Mouse (Mus musculus) liver, postnatal 0 days (tissue): Measurements from ENCODE around the gene Filip1. TPM values are rescaled to one million over a fixed set of nuclear protein-coding genes. Genes with fewer than 3 reads are reported as not detected.

ENCODE experiments used
- ATAC-seq: fragments of 200-750 bp; cut with Nextera tagmentation; 2 replicates; pipeline ENCODE4 v1.8.0; 2017; ENCODE audit warnings: mild to moderate bottlenecking, moderate library complexity
- DNase-seq: peaks from one replicate; pipeline ENCODE4 v3.0.0-alpha.2; 2016
- H3K27ac ChIP-seq: fragments of 300-500 bp; sonication (generic); 2 replicates; pipeline ENCODE4 v1.5.1; 2014; ENCODE audit warnings: antibody characterized with exemption, moderate library complexity, mild to moderate bottlenecking, low read depth
- H3K27me3 ChIP-seq: fragments of 300-500 bp; sonication (generic); 2 replicates; pipeline ENCODE4 v1.6.1; 2014; ENCODE audit warnings: low read length, control low read depth, mixed read lengths; ENCODE audit not compliant: insufficient read depth
- H3K36me3 ChIP-seq: fragments of 300-500 bp; sonication (generic); replicated peaks from 2 replicates; pipeline ENCODE4 v1.6.1; 2014; ENCODE audit warnings: mild to moderate bottlenecking, control low read depth, low read length, moderate library complexity, mixed read lengths; ENCODE audit not compliant: insufficient read depth
- H3K4me1 ChIP-seq: fragments of 300-500 bp; sonication (generic); 2 replicates; pipeline ENCODE4 v1.6.1; 2014; ENCODE audit warnings: antibody characterized with exemption, mild to moderate bottlenecking, control low read depth; ENCODE audit not compliant: insufficient read depth
- H3K4me2 ChIP-seq: fragments of 300-500 bp; sonication (generic); 2 replicates; pipeline ENCODE4 v1.6.1; 2014; ENCODE audit warnings: low read depth, mild to moderate bottlenecking, low read length, moderate library complexity, mixed read lengths
- H3K4me3 ChIP-seq: fragments of 300-500 bp; sonication (generic); 2 replicates; pipeline ENCODE4 v1.5.1; 2014; ENCODE audit warnings: low read depth, low read length
- H3K9ac ChIP-seq: fragments of 300-500 bp; sonication (generic); replicated peaks from 2 replicates; pipeline ENCODE4 v1.6.1; 2014; ENCODE audit warnings: mild to moderate bottlenecking, moderate library complexity
- H3K9me3 ChIP-seq: fragments of 300-500 bp; sonication (generic); 2 replicates; pipeline ENCODE4 v1.6.1; 2016; ENCODE audit warnings: mild to moderate bottlenecking, control low read depth, low read length, mixed read lengths
- CTCF ChIP-seq: sonication (generic); IDR thresholded peaks from 2 replicates; pipeline ENCODE4 v1.5.1; 2016; ENCODE audit warnings: antibody characterized with exemption, low read depth
- EP300 ChIP-seq: IDR thresholded peaks from 2 replicates; pipeline ENCODE4 v1.6.1; 2016; ENCODE audit warnings: antibody characterized with exemption, low read depth, mild to moderate bottlenecking
- WGBS: fragments of 180-500 bp; shearing (Covaris S2); extraction: QIAGEN DNeasy Blood & Tissue Kit; methylation state at CpG from one replicate; pipeline ENCODE4 v1.1.7; 2014; ENCODE audit not compliant: insufficient replicate concordance; 5-methylcytosine and 5-hydroxymethylcytosine counted together
- polyA plus RNA-seq: library from polyadenylated mRNA; unstranded; fragments of >200 nt; fragmentation: Nextera tagmentation; extraction: Ambion mirVana; gene quantifications from 2 replicates; pipeline ENCODE4 v1.2.1, GENCODE M21; 2015

Gene Filip1
- polyA plus RNA-seq, 1 experiment from 2014 or later, result 1.2 TPM

- Histone ChIP-seq H3K36me3 (no peaks in the 10 kb centered on the region), H3K4me2 (no peak overlapping the region), H3K9me3 (no peaks in the 10 kb centered on the region), H3K27me3 (no peaks in the 10 kb centered on the region), H3K4me3 (no peak overlapping the region), H3K27ac (no peak overlapping the region), H3K9ac (no peak overlapping the region), H3K4me1 (no peaks in the 10 kb centered on the region; the same call in 1 of the 2 replicates)
- ATAC-seq (no peak), DNase-seq (no peak)
- 79% methylated on average over 6 of the region's 6 CpGs for WGBS
- TF ChIP-seq CTCF (no peak), EP300 (no peak)
These were observed 90.2 kb downstream of the Filip1 start for GRCm38 (mm10) chr9:79922493-79922760.

- no peak for DNase-seq
- Histone ChIP-seq H3K4me3 (no peak overlapping the region), H3K4me2 (no peak overlapping the region), H3K4me1 (no peaks in the 10 kb centered on the region; the same call in 1 of the 2 replicates), H3K9ac (no peak overlapping the region), H3K9me3 (no peaks in the 10 kb centered on the region), H3K27me3 (no peaks in the 10 kb centered on the region), H3K27ac (no peak overlapping the region), H3K36me3 (no peaks in the 10 kb centered on the region)
- ATAC-seq, result no peak
- WGBS, result 50% methylated on average over 10 of the region's 10 CpGs
- TF ChIP-seq EP300 (no peak), CTCF (no peak)
These were observed 90.8 kb downstream of the Filip1 start for GRCm38 (mm10) chr9:79921701-79922492.

GRCm38 (mm10) chr9:79920540-79920933, 92.1 kb downstream of the Filip1 start:
- Histone ChIP-seq H3K9ac (no peak overlapping the region), H3K4me2 (no peak overlapping the region), H3K4me3 (no peak overlapping the region), H3K27me3 (no peaks in the 10 kb centered on the region), H3K4me1 (no peaks in the 10 kb centered on the region; the same call in 1 of the 2 replicates), H3K27ac (no peak overlapping the region), H3K36me3 (no peaks in the 10 kb centered on the region), H3K9me3 (no peaks in the 10 kb centered on the region)
- TF ChIP-seq CTCF (no peak), EP300 (no peak)
- WGBS, result 68% methylated on average over 5 of the region's 5 CpGs
- DNase-seq (no peak), ATAC-seq (no peak)

DNA sequence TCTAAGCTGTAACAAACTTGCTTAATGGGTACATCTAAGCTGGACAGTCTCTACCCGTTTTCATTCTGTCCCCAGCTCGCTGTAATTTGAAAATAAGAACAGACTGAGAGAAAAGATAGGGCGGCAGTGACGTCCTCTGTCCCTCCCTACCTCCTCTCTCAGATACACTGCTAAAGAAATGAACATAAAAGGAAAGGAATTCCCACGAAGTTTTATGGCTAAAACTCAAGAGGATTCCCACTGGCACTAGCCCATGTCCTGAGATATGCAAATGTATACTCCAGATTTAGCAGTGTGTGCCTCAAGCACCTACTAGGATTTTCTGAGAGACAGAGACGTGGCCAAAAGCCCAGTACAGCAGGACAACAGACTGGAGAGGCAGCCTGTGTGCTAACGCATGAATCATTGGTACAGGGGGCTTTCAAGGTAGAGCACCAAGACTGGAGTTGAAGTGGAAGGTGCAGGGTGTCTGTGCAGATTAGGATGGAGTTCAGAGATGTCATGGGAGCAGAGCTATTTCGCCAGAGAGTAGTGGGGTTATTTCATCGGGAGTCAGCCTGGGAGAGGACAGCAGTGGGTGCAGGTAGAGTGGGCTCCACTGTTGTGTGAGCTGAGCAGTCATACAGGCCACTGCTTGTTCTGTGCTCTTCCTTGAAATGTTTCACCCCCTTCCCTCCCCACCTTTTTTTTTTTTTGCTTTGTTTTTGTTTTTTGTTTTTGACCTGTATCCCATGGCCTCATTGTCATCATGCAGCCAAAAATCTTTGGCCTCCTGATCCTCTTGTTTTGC, 92.7 kb downstream of the Filip1 start:
- TF ChIP-seq CTCF, result no peak
- no peak for TF ChIP-seq EP300
- ATAC-seq (no peak), DNase-seq (no peak)
- Histone ChIP-seq H3K9me3 (no peaks in the 10 kb centered on the region), H3K9ac (no peak overlapping the region), H3K27me3 (no peaks in the 10 kb centered on the region), H3K27ac (no peak overlapping the region), H3K36me3 (no peaks in the 10 kb centered on the region), H3K4me3 (no peak overlapping the region), H3K4me2 (peak overlapping the region; percentile 15; the same call in 1 of the 2 replicates), H3K4me1 (no peaks in the 10 kb centered on the region; the same call in 1 of the 2 replicates)
- whole genome bisulfite sequencing, result 29% methylated on average over 9 of the region's 9 CpGs

GRCm38 (mm10) chr9:79919303-79919721, 93.3 kb downstream of the Filip1 start:
- Histone ChIP-seq H3K4me3 (no peak overlapping the region), H3K36me3 (no peaks in the 10 kb centered on the region), H3K4me1 (no peaks in the 10 kb centered on the region; the same call in 1 of the 2 replicates), H3K27ac (no peak overlapping the region), H3K9me3 (no peaks in the 10 kb centered on the region), H3K27me3 (no peaks in the 10 kb centered on the region), H3K4me2 (peak overlapping the region; percentile 15; the same call in 1 of the 2 replicates), H3K9ac (no peak overlapping the region)
- ATAC-seq, result no peak
- DNase-seq, result no peak
- WGBS, result 23% methylated on average over 7 of the region's 7 CpGs
- TF ChIP-seq EP300 (no peak), CTCF (no peak)

DNA sequence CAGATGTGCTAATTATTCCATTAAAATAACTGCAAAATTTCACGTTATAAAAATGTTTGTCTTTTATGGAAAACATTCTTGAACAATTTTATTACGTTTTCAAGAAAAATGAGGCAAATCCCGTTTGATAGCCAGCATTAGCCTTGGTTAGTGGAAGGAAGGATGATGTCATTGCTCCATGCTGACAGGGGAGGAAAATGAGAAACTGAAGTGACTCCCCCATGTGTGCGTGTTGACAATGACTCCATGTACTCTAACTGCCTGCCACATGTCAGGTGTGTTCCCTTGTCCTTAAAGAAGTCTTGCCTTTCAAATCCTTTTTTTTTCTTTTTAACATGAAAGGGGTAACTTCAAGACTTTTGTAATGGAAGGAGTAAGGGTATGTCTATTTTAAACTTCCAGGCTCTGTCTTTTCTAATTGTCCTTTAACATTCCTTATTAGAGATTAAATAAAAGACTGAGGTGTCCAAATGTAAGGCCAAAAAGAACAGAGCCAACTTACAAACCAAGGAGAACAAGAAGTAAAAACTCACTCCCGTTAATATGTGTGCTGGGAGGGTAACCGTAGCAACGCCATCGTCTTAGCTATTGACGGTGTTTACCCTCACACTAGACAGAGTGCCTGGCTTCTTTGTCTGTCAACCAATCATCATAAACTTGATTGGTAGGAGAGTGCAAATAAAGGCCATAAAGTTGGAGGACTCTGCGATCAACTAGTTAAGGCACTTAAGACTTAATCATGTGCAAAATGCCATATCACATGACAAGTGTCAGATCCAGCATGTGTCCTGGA, 94.1 kb downstream of the Filip1 start:
- no peaks in the 10 kb centered on the region for H3K9me3 ChIP-seq
- H3K4me3 ChIP-seq, result no peak overlapping the region
- WGBS, result 54% methylated on average over 10 of the region's 10 CpGs
- no peaks in the 10 kb centered on the region for H3K36me3 ChIP-seq
- DNase-seq, result no peak
- ATAC-seq, result no peak
- no peaks in the 10 kb centered on the region for H3K27me3 ChIP-seq
- H3K4me2 ChIP-seq, result no peak overlapping the region
- TF ChIP-seq CTCF, result no peak
- no peak for TF ChIP-seq EP300
- H3K27ac ChIP-seq, result no peak overlapping the region
- no peak overlapping the region for H3K9ac ChIP-seq
- H3K4me1 ChIP-seq, result no peaks in the 10 kb centered on the region; the same call in 1 of the 2 replicates
